ENCODE assay signal across 9 mouse cellular contexts in genomic region chr14:31942266-31942960, GRCm38 (mm10).
DNase-seq lines count a peak whose midpoint lies in the region; ATAC-seq and TF ChIP-seq lines count a peak whose summit lies in the region.
"Had no signal": no experiment of that assay in that cellular context is flagged by ENCODE, and none has a peak within 500 bp of the region (broad histone marks: within the 10 kb centered on the region; RNA-seq: fewer than 3 reads in every experiment).

No protein-coding gene starts in this region.

- H3K4me1 ChIP-seq in liver, adult 2 months (ENCODE audit: control insufficient read depth, insufficient read depth, low read length): no peaks in the 10 kb centered on the region; the same call in 1 of the 2 replicates
- H3K4me1 ChIP-seq in liver, embryonic 11.5 days (replicated peaks; ENCODE audit: control insufficient read depth, insufficient read depth, low read length): no peaks in the 10 kb centered on the region

- no peak for TF ChIP-seq POLR2A in liver, adult 2 months (IDR thresholded peaks at IDR 0.05; ENCODE audit: extremely low read depth, insufficient read depth, low read length)

- no peak overlapping the region for H3K27ac ChIP-seq in liver, adult 2 months (replicated peaks; ENCODE audit: insufficient read depth, low read depth, low read length)
- no peak overlapping the region for H3K27ac ChIP-seq in liver, embryonic 11.5 days (ENCODE audit: low read depth, low read length)

- WGBS in liver, adult 2 months: 57% methylated on average over 3 of the region's 3 CpGs
- 67% methylated on average over 3 of the region's 3 CpGs for WGBS in liver, embryonic 11.5 days

- H3K9ac ChIP-seq in liver, adult 2 months (ENCODE audit: low read depth, low read length): no peak overlapping the region
- H3K9ac ChIP-seq in liver, embryonic 11.5 days (ENCODE audit: low read depth, low read length): no peak overlapping the region

- H3K4me2 ChIP-seq in liver, embryonic 11.5 days: no peak overlapping the region

- no peaks in the 10 kb centered on the region for H3K36me3 ChIP-seq in liver, adult 2 months (ENCODE audit: control insufficient read depth, insufficient read depth, low read length)
- H3K36me3 ChIP-seq in liver, embryonic 11.5 days (ENCODE audit: control insufficient read depth, insufficient read depth, low read length): no peaks in the 10 kb centered on the region
- H3K36me3 ChIP-seq: G1E had no signal

- DNase-seq in cerebellum, postnatal 10 days: peak; percentile 51 to 58
- DNase-seq in cerebellum, adult 11-12 months: no peak
- DNase-seq in liver, adult 2 months (ENCODE audit: extremely low read depth, low read depth, low spot score): peak; percentile 38
- no peak for DNase-seq in liver, embryonic 11.5 days (ENCODE audit: low spot score)
- peak; percentile 24 for DNase-seq in embryo, embryonic 11 days
- peak; percentile 52 for DNase-seq in lung, postnatal 25 days (ENCODE audit: low spot score)
- DNase-seq in testis, postnatal 14 days (ENCODE audit: low spot score): no peak
- DNase-seq in right cerebral cortex, postnatal 36 days (ENCODE audit: low spot score in 2 of 2): no peak

- ATAC-seq in liver, embryonic 11.5 days (replicated peaks; ENCODE audit: low FRiP score): no peak

- no peaks in the 10 kb centered on the region for H3K9me3 ChIP-seq in liver, embryonic 11.5 days (ENCODE audit: control insufficient read depth, low read length)
- H3K9me3 ChIP-seq: G1E had no signal

- peak; percentile 88 for TF ChIP-seq CTCF in liver, adult 2 months (IDR thresholded peaks at IDR 0.05; ENCODE audit: low read depth, low read length)

- H3K79me2 ChIP-seq in liver, adult 2 months (ENCODE audit: control insufficient read depth, insufficient read depth, low read length): no peaks in the 10 kb centered on the region

- H3K27me3 ChIP-seq in liver, adult 2 months (ENCODE audit: control insufficient read depth, insufficient read depth, low read length): no peaks in the 10 kb centered on the region
- H3K27me3 ChIP-seq in liver, embryonic 11.5 days (replicated peaks; ENCODE audit: control insufficient read depth, insufficient read depth, low read length): no peaks in the 10 kb centered on the region

- H3K4me3 ChIP-seq in liver, adult 2 months (ENCODE audit: insufficient read depth, low read depth, low read length): no peak overlapping the region
- no peak overlapping the region for H3K4me3 ChIP-seq in liver, embryonic 11.5 days (ENCODE audit: low read depth, low read length)

Comparison
In these comparisons a context has a peak if more than half of its experiments do, and no peak if none do; other contexts are left out.
1. DNase-seq: peak in cerebellum, postnatal 10 days (2 of 2), liver, adult 2 months (single experiment), embryo, embryonic 11 days (single experiment) and lung, postnatal 25 days (single experiment); none in cerebellum, adult 11-12 months (single experiment), liver, embryonic 11.5 days (single experiment), testis, postnatal 14 days (single experiment) and right cerebral cortex, postnatal 36 days (0 of 2).